Mouse (Mus musculus): ENCODE results near the gene Fam81a.

The Fam81a gene

DNA sequence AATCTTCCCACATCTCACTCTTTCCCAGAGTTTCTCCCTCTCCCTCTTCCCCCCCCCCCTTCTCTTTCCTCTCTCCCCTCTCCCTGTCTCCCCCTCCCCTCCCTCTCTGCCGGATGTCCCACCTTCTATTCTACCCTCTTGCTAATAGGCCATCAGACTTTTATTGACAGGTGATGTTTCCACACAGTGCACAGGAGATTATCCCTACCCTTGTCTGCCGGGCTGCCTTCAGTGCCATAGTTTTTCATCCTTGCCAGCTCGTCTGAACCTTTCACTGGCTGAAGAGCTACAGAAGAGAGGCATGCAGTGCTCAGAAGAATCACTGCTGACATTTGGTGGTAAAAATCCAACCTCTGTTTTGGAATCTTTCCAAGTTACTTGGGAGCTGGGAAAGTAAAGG, 88.9 kb downstream of the Fam81a start:
- no peak for DNase-seq (ENCODE audit: low read depth, low spot score)

GRCm38 (mm10) chr9:70052730-70053129, 89.6 kb downstream of the Fam81a start:
- no peak for DNase-seq (ENCODE audit: low read depth, low spot score)

DNA sequence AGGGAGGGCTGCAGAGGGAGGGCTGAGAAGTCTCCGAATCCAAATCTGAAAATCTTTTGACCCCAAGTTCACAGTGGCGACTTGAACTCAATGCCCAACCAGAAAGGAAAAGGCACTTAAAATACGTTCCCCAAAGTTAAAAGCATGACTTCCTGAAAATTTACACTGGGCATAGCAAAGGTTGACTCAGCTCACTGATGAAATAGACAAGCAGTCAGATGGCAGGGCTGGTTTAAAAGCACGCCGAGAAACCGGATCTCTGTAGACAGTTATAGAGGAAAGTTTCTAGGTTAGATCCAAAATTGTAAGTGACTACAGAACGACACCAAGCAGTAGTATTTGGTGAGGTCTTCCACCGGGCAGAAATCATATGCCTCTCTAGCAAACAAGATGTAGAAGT, 92.5 kb downstream of the Fam81a start:
- DNase-seq (ENCODE audit: low read depth, low spot score), result no peak

DNA sequence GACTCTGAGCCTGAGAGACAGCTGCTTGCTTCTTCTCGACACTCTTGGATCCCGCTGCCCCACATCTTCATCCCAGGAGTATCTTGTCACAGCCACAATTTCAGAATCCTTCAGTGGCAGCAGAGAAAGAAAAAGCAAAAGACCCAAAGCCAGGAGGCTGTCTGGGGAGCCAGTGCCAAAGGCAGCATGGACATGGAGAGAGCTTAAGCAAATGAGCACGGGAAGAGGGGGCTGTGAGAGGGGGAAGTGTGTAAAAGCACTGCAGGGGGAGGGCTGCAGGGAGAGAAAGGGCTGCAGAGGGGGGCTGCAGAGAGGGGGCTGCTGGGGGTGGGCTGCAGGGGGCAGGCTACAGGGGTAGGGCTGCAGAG, 93.0 kb downstream of the Fam81a start:
- DNase-seq (ENCODE audit: low read depth, low spot score), result no peak

DNA sequence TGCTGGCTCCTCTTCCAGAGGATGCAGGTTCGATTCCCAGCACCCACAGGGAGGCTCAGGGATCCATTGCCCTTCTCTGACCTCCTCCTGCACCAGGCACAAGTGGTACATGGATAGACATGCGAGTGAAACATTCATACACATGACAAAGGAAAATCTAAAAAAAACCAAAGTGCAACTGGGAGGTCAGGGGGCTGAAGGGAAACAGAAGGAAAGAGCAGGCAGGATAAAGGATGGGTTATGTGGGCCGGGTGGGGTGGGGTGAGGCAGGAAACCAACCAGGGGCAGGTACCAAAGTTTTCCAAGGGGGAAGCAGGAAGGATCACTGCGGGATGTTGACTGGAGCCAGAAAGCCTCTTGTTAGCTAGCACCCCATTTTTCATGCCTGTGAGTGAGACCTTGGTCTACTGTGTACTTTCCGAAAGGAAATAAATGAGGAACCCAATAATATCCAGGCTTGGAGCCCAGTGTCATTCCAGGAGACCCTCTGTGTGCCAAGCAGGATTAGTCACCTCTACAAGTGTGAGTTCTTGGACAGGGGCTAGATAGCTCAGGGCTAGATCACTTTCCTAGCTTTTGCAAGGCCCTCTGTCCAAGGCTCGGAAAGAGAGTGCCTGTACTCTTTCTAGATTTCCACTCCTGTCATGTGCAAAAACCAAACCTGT, 93.5 kb downstream of the Fam81a start:
- no peak for DNase-seq (ENCODE audit: low read depth, low spot score)

DNA sequence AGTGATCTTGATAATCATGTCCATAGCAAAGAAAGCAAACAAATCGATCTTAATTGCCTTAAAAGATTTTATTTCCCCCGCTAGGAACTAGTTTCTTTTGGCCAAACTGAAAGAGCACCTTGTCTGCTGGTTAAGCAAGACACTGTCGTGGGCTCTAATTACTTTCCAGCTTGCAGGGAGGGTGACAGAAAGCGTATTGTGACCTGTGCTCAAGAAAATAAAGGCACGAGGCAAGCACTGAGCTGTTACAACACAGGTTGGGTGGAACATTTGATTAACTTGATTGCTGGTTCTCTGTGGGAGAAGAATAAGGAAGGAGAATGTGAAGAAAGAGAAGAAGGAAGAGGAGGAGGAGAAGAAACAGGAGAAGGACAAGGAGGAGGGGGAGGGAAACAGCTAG, 94.1 kb downstream of the Fam81a start:
- DNase-seq (ENCODE audit: low read depth, low spot score), result no peak

DNA sequence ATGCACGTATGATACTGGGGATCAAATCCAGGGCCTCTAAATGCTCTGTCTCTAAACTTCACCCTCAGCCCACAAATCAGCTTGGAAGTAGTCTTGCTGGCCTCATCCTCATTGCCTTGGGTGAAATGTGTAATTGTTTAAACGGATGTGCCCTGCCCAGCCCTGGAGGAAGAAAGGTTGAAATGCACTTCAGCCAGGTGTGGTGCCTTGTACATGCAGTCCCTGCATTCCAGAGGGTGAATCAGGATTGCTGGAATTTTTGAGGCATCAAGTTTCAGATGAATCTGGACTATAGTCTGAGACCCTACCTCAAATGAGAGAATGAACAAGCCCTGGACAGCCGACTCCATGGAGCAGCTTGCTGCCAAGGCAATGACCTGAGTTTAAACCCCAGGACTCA, 94.5 kb downstream of the Fam81a start:
- DNase-seq (ENCODE audit: low read depth, low spot score), result peak; percentile 59

DNA sequence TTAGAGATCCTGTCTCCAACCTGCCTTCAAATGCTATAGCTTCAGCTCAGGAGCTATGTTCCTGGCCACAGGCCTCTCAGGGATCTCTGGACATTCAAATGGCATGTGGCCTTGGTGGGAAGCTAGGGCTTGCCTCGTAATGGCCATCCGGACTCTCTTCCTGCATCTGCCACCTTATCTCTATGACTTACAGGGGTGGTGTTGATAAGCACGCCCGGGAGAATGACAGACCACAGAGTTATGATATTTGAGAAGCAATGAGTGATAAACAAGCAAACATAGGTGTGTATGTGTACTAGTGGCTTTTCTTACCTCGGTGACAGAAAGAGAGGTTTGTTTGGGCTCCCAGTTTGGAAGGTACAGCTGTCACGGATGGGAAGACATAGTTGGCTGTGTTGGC, 96.1 kb downstream of the Fam81a start:
- no peak for DNase-seq (ENCODE audit: low read depth, low spot score)

- DNase-seq (ENCODE audit: low read depth, low spot score), result no peak
Measured at GRCm38 (mm10) chr9:70044865-70045264, 97.5 kb downstream of the Fam81a start.

DNA sequence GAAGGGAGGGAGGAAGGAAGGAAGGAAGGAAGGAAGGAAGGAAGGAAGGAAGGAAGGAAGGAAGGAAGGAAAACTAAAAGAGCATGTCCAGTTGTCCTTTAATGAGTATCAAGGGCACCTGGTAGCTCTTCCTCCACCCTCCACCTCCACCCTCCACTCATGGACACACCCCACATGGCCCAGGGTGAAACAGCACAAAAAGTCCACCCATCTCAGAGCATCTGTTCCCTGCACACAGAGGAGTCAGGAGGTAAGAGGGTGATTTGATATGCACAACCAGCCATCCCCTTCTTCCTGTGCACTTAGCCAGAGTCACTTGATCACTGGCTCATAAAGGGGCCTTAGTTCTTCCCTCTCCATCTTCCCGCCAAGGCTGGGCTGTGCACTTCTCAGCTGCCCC, 99.4 kb downstream of the Fam81a start:
- DNase-seq (ENCODE audit: low read depth, low spot score), result no peak

DNA sequence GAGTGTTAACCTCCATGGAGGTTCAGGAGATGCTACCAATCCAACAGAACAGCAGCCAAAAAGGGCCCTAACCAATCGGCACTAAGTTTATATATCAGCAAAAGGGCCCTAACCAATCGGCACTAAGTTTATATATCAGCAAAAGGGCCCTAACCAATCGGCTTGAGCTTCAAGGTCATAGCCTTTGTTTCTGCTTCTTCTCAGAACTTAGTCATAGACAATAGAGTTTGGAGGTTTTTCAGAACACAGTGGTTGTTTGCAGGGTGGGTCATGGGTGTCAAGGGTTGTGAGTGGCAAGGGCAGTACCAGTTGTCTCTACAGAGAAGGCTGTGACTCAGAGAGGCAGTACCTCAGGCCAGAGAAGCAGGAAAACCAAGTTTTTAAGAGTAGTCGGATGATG, 100.2 kb downstream of the Fam81a start:
- DNase-seq (ENCODE audit: low read depth, low spot score), result no peak

DNA sequence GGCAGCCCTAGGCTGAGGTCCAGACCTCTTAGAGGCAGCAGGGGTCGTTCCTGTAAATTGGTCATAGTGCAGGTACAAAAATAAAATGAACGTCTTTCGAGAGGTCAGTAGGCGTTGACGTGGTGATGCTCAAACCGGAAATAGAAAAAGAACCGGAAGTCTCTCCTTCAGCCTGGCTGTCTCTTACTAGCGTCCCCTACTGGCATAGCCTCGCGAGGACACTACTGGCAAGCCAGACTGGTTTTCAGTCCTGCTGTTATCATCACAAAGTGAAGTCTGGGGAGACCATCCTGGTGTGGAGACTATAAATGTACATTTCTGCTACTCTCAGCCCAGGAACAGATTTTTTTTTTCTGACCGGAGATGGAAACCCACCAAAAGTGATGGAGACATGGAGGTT, 101.8 kb downstream of the Fam81a start:
- no peak for DNase-seq (ENCODE audit: low read depth, low spot score)

DNA sequence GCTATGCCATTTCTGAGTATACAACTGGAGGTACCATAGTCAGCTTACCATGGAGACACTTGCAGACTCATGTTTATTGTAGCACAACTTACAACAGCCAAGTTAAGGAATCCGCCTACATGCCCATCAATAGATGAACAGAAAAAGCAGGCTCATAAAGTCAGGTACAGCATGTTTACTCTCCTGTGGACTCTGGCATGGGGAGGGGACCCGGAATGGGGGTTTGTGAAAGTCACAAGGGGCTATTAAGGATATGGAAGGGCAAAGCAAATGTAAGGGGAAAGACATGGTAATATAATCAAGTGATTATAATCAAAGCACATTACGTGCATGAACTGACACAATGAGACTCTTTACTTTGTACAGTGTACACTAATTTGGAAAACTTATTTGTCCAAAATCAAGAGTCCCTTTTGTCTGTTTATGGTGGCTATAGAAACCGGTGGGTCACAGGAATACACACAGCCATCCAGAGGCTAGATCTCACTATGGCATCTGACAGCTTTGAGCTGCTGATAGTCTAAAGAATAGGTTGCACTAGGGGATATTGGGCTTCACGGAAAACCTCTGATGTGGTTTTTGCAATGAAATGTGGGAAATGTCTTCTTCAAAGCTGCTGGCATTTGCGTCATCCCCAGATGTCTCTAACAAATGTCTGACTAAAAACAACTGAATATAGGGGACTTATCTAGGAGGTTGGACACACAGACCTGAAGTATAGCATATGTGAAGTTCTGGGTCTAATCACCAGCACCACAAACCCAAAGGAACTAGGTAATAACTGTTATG, 102.6 kb downstream of the Fam81a start:
- no peak for DNase-seq (ENCODE audit: low read depth, low spot score)

Measured in forelimb bud, embryonic 11.5 days (tissue).